Mouse (Mus musculus) R1 (cell line): ENCODE measurements at regions not wholly inside any gene's neighbourhood (a gene's known extent, or its start where the extent isn't known, plus 50 kb on each side); places are given as distances from the start of the nearest gene placed in this dataset.

Experiments
- DNase-seq: peaks from one replicate; pipeline ENCODE4 v3.0.0-alpha.2; 2018; ENCODE audit warnings: low read depth, low spot score

GRCm38 (mm10) chr10:125467503-125467902, 78.2 kb upstream of the Slc16a7 start:
- DNase-seq = no peak

GRCm38 (mm10) chr10:125488350-125488749, 99.1 kb upstream of the Slc16a7 start:
- no peak for DNase-seq

- DNase-seq = no peak
These were observed 101.1 kb upstream of the Slc16a7 start for GRCm38 (mm10) chr10:125490395-125490794.

- no peak for DNase-seq
These were observed 105.2 kb upstream of the Slc16a7 start for GRCm38 (mm10) chr10:125494489-125494888.

- no peak for DNase-seq
These were observed 109.1 kb upstream of the Slc16a7 start for GRCm38 (mm10) chr10:125498347-125498746.

- DNase-seq = no peak
These were observed 111.1 kb upstream of the Slc16a7 start for GRCm38 (mm10) chr10:125500338-125500737.

- DNase-seq = no peak
These were observed 125.8 kb upstream of the Slc16a7 start for GRCm38 (mm10) chr10:125515026-125515425.

GRCm38 (mm10) chr10:125530876-125531275, 141.6 kb upstream of the Slc16a7 start:
- no peak for DNase-seq

- DNase-seq = peak; percentile 16
These were observed 149.1 kb upstream of the Slc16a7 start for GRCm38 (mm10) chr10:125538316-125538715.

- DNase-seq = no peak
These were observed 197.4 kb upstream of the Slc16a7 start for GRCm38 (mm10) chr10:125586489-125587147.

- DNase-seq = no peak
These were observed 203.7 kb upstream of the Slc16a7 start for GRCm38 (mm10) chr10:125593006-125593405.

GRCm38 (mm10) chr10:125607787-125608617, 218.7 kb upstream of the Slc16a7 start:
- no peak for DNase-seq

- DNase-seq = no peak
These were observed 221.1 kb upstream of the Slc16a7 start for GRCm38 (mm10) chr10:125610353-125610752.

- DNase-seq = no peak
These were observed 223.5 kb upstream of the Slc16a7 start for GRCm38 (mm10) chr10:125612773-125613172.

GRCm38 (mm10) chr10:125621376-125621775, 232.1 kb upstream of the Slc16a7 start:
- DNase-seq = no peak

GRCm38 (mm10) chr10:125623836-125624235, 234.6 kb upstream of the Slc16a7 start:
- no peak for DNase-seq

- peak; percentile 44 for DNase-seq
These were observed 278.6 kb upstream of the Slc16a7 start for GRCm38 (mm10) chr10:125667906-125668305.

GRCm38 (mm10) chr10:125673637-125674036, 284.4 kb upstream of the Slc16a7 start:
- peak; percentile 60 for DNase-seq

GRCm38 (mm10) chr10:125679644-125680043, 286.3 kb upstream of the Lrig3 start:
- peak; percentile 43 for DNase-seq

GRCm38 (mm10) chr10:125685130-125685529, 280.8 kb upstream of the Lrig3 start:
- no peak for DNase-seq

- no peak for DNase-seq
These were observed 272.5 kb upstream of the Lrig3 start for GRCm38 (mm10) chr10:125693505-125693904.

- DNase-seq = no peak
These were observed 269.8 kb upstream of the Lrig3 start for GRCm38 (mm10) chr10:125696159-125696558.
